ENCODE assay signal across 8 mouse cellular contexts in genomic region chr12:118926813-118927281, GRCm38 (mm10). TPM values are rescaled to one million over a fixed set of nuclear protein-coding genes. Genes with fewer than 3 reads are reported as not detected.
A peak's percentile ranks its signal among the peaks of the same experiment; 100 is the strongest.
DNase-seq lines count a peak whose midpoint lies in the region; ATAC-seq lines count a peak whose summit lies in the region.
"Had no signal": no experiment of that assay in that cellular context is flagged by ENCODE, and none has a peak within 500 bp of the region (broad histone marks: within the 10 kb centered on the region; RNA-seq: fewer than 3 reads in every experiment).

No protein-coding gene starts in this region.

- no peaks in the 10 kb centered on the region for H3K36me3 ChIP-seq in embryonic facial prominence, embryonic 13.5 days
- H3K36me3 ChIP-seq in hindbrain, embryonic 11.5 days (ENCODE audit: control insufficient read depth, insufficient read depth, low read length): no peaks in the 10 kb centered on the region
- no peaks in the 10 kb centered on the region for H3K36me3 ChIP-seq in limb, embryonic 13.5 days
- H3K36me3 ChIP-seq in neural tube, embryonic 13.5 days: no peaks in the 10 kb centered on the region

- peak; percentile 71 for DNase-seq in 3T3-L1 (ENCODE audit: low read depth, low spot score)
- peak; percentile 67 for DNase-seq in hindbrain, embryonic 11.5 days (ENCODE audit: low spot score)
- no peak for DNase-seq in adrenal gland, postnatal 25 days

- no peaks in the 10 kb centered on the region for H3K4me1 ChIP-seq in embryonic facial prominence, embryonic 13.5 days
- peaks cover 2% of the 10 kb centered on the region; the same call in 1 of the 2 replicates for H3K4me1 ChIP-seq in hindbrain, embryonic 11.5 days (replicated peaks; ENCODE audit: control insufficient read depth, insufficient read depth, low read length)
- peaks cover 5% of the 10 kb centered on the region for H3K4me1 ChIP-seq in limb, embryonic 13.5 days
- peaks cover 6% of the 10 kb centered on the region; the same call in 1 of the 2 replicates for H3K4me1 ChIP-seq in neural tube, embryonic 13.5 days (replicated peaks)

- H3K27me3 ChIP-seq in embryonic facial prominence, embryonic 13.5 days: no peaks in the 10 kb centered on the region
- H3K27me3 ChIP-seq in hindbrain, embryonic 11.5 days (ENCODE audit: control insufficient read depth, insufficient read depth, low read length): no peaks in the 10 kb centered on the region
- 0 out of 2 replicates have a peak, but pooled peaks cover 3% of the 10 kb centered on the region for H3K27me3 ChIP-seq in limb, embryonic 13.5 days
- no peaks in the 10 kb centered on the region for H3K27me3 ChIP-seq in neural tube, embryonic 13.5 days

- peak overlapping the region; percentile 25 for H3K4me3 ChIP-seq in embryonic facial prominence, embryonic 13.5 days
- H3K4me3 ChIP-seq in hindbrain, embryonic 11.5 days (ENCODE audit: low read depth, low read length): no peak overlapping the region
- peak overlapping the region; percentile 18; the same call in 1 of the 2 replicates for H3K4me3 ChIP-seq in limb, embryonic 13.5 days
- peak overlapping the region; percentile 16; the same call in 1 of the 2 replicates for H3K4me3 ChIP-seq in neural tube, embryonic 13.5 days

- 18% methylated on average over 13 of the region's 13 CpGs for WGBS in embryonic facial prominence, embryonic 13.5 days
- WGBS in hindbrain, embryonic 11.5 days: 20% methylated on average over 13 of the region's 13 CpGs
- 19% methylated on average over 13 of the region's 13 CpGs for WGBS in limb, embryonic 13.5 days
- 17% methylated on average over 13 of the region's 13 CpGs for WGBS in neural tube, embryonic 13.5 days

- H3K9me3 ChIP-seq in embryonic facial prominence, embryonic 13.5 days: no peaks in the 10 kb centered on the region
- H3K9me3 ChIP-seq in hindbrain, embryonic 11.5 days (ENCODE audit: control insufficient read depth, low read length): no peaks in the 10 kb centered on the region
- no peaks in the 10 kb centered on the region for H3K9me3 ChIP-seq in limb, embryonic 13.5 days
- no peaks in the 10 kb centered on the region for H3K9me3 ChIP-seq in neural tube, embryonic 13.5 days

- ATAC-seq in CD4-positive, CD25-positive, alpha-beta regulatory T cell, adult 4 months: peak; percentile 53
- ATAC-seq in embryonic facial prominence, embryonic 13.5 days (ENCODE audit: insufficient number of reproducible peaks, insufficient read depth, low FRiP score, low TSS enrichment, low read depth): no peak
- ATAC-seq in hindbrain, embryonic 11.5 days (ENCODE audit: low FRiP score): peak; percentile 69
- peak; percentile 62; the same call in 1 of the 2 replicates for ATAC-seq in limb, embryonic 13.5 days (ENCODE audit: low FRiP score, low read depth)
- peak; percentile 71 for ATAC-seq in neural tube, embryonic 13.5 days (ENCODE audit: low read depth)

- no peak overlapping the region for H3K27ac ChIP-seq in embryonic facial prominence, embryonic 13.5 days
- H3K27ac ChIP-seq in hindbrain, embryonic 11.5 days (ENCODE audit: low read depth, low read length): no peak overlapping the region
- H3K27ac ChIP-seq in limb, embryonic 13.5 days: no peak overlapping the region
- H3K27ac ChIP-seq in neural tube, embryonic 13.5 days (replicated peaks): no peak overlapping the region

- H3K4me2 ChIP-seq in embryonic facial prominence, embryonic 13.5 days: peak overlapping the region; percentile 52
- H3K4me2 ChIP-seq in hindbrain, embryonic 11.5 days (replicated peaks; ENCODE audit: low read depth, low read length): peak overlapping the region; percentile 28; the same call in 1 of the 2 replicates
- H3K4me2 ChIP-seq in limb, embryonic 13.5 days (replicated peaks): peak overlapping the region; percentile 53
- H3K4me2 ChIP-seq in neural tube, embryonic 13.5 days: peak overlapping the region; percentile 50

- H3K9ac ChIP-seq in embryonic facial prominence, embryonic 13.5 days: peak overlapping the region; percentile 59; the same call in 1 of the 2 replicates
- peak overlapping the region; percentile 47; the same call in 1 of the 2 replicates for H3K9ac ChIP-seq in hindbrain, embryonic 11.5 days (ENCODE audit: low read depth, low read length)
- H3K9ac ChIP-seq in limb, embryonic 13.5 days: peak overlapping the region; percentile 43
- H3K9ac ChIP-seq in neural tube, embryonic 13.5 days: peak overlapping the region; percentile 53

RNA-seq across cellular contexts. Expression of gene Abcb5, which starts 39.4 kb away (rescaled TPM):
- not detected for polyA plus RNA-seq in CD4-positive, CD25-positive, alpha-beta regulatory T cell, adult 4 months (2017; shearing (Covaris generic))
- polyA plus RNA-seq in embryonic facial prominence, embryonic 13.5 days (2015; fragmentation: Nextera tagmentation; extraction: Ambion mirVana): not detected in 2 replicates
- not detected in 2 replicates for polyA plus RNA-seq in hindbrain, embryonic 11.5 days (2014; fragmentation: Nextera tagmentation; extraction: Ambion mirVana)
- polyA plus RNA-seq in limb, embryonic 13.5 days (2015; fragmentation: Nextera tagmentation; extraction: Ambion mirVana): 0.04 and 0.08 TPM in 2 replicates
- not detected in 2 replicates for polyA plus RNA-seq in neural tube, embryonic 13.5 days (2015; fragmentation: Nextera tagmentation; extraction: Ambion mirVana)
- not detected in 2 replicates for total RNA-seq in adrenal gland, postnatal 25 days (2021)
- polyA plus RNA-seq: spleen, adult 2 months had no signal
